Mouse (Mus musculus): ENCODE results near the gene Masp2. TPM values are rescaled to one million over a fixed set of nuclear protein-coding genes. Genes with fewer than 3 reads are reported as not detected.
A peak's percentile ranks its signal among the peaks of the same experiment; 100 is the strongest.

The Masp2 gene
- polyA plus RNA-seq (2012; rRNA removed) = 1.3 and 2.3 TPM in 2 replicates

DNA sequence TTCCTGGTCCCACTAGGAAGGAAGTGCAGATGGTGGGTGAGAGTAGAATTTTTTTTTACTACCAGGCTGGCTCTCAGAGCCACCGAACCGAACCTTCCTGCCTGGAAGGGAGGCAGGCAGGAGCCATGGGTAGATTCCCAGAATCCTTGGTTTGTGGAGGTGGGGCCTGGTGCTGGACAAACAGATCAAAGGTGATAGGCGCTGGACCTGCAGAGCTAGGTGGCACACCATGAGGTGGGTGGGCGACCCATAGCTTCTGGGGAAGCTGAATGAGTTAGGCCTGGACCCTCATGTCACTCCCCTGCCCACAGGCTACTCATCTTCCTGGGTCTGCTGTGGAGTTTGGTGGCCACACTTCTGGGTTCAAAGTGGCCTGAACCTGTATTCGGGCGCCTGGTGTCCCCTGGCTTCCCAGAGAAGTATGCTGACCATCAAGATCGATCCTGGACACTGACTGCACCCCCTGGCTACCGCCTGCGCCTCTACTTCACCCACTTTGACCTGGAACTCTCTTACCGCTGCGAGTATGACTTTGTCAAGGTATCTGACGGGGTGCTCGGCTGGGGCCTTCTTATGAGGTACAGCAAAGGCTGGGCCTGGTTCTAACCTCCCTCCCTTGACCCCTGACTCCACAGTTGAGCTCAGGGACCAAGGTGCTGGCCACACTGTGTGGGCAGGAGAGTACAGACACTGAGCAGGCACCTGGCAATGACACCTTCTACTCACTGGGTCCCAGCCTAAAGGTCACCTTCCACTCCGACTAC lies at the start of gene Masp2:
Gene Masp2, plus strand, starts transcription at position 198 of the 764 bp plus-strand sequence.
- no peak for DNase-seq (ENCODE audit: low read depth)

DNA sequence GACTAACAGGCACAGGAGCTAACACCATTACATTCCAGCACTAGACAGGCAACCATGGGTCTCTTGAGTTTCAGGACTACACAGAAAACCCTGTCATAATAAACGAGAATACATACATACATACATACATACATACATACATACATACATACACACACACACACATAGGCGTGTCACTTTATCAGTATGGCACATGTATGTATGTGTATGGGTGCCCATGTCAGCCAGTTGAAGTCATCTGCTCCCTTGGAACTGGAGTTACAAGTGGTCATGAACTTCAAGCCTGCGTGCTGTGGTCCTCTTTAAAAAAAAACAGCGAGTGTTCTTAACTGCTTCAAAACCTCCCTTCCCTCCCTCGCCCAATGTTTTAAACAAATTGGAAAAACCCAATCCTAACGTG lies 44.6 kb upstream of the Masp2 start:
- DNase-seq (ENCODE audit: low read depth) = no peak

DNA sequence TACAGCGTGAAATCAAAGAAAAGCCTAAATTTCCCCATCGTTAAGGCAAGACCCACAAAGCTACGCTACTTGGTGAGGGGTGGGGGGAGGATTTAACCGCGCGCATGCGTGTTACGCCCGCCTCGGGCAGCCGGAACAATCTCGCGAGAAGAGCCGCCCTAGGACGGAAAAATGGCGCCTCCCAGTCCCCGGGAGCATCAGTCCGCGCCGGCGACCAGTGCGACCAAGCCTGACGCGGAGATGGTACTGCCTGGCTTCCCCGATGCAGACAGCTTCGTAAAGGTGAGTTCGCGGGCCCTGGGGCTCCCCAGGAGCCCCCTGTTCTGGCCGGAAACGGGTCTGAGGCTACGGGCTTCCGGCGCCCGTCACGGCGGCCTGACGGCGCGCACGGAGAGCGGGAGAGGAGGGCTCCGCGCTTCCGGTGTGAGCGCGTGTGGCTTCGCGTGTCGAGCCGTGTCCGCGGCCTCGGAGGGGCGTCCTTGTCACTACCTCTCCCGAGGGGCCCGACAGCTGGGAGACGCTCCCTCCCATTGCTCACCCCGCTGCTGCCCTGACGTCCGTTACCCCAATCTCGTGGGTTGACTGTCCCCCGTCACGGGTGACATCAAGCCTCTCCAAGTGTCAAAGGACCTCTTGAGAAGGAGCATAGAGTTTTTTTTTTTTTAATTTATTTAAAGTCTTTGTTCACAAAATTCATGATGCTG lies 43.9 kb upstream of the Masp2 start, which contains the start of gene Exosc10:
Gene Exosc10, plus strand, starts transcription at position 133 of the 704 bp plus-strand sequence.
- DNase-seq (ENCODE audit: low read depth) = peak; percentile 22

DNA sequence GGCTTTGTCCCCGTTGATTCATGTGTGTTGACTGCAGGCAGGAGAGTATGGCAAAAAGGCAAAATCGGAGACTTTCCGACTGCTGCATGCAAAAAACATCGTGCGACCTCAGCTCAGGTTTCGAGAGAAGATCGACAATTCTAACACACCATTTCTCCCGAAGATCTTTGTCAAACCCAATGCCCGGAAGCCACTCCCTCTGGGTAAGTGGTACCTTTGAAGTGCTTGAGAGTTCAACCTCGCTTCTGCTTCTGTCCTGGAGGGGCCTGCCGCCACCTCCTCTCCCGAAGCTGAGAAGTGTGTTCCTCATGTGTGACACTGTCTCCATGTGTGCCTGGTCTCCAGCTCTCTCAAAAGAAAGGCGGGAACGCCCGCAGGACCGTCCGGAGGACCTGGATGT lies 39.7 kb upstream of the Masp2 start:
- DNase-seq (ENCODE audit: low read depth) = no peak

DNA sequence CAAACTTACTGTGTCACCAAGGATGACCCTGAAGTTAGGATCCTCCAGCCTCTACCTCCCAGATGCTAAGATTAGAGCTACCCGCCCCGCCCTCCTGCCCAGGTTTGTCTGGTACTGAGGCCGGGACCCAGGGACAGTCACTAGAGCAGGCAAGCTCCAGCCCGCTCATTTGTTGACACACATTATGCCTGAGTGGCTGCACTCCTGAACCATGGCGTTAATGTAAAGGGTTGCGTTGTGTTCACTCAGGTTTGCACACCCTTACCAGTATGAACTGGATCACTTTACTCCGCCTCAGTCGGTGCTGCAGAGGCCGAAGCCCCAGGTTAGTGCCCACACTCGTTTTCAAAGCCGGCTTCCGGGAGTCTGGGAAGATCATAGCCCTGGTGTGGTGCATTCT lies 38.8 kb upstream of the Masp2 start:
- DNase-seq (ENCODE audit: low read depth) = no peak

DNA sequence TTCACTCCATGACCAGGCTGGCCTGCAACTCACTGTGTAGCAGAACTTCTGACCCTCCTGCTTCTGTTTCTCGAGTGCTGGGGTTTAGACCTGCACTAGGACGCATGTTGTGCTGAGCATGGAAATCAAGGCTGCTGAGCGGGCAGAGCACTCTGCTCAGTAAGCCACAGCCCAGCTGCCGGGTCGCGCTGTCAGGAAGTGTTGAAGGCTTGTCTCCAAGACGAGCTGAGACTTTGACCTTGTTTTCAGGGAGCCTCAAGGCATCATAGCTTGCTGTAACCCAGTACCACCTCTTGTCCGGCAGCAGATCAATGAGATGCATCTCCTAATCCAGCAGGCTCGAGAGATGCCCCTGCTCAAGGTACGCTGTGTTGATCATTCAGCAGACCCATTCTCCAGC lies 32.2 kb upstream of the Masp2 start:
- DNase-seq (ENCODE audit: low read depth) = no peak

DNA sequence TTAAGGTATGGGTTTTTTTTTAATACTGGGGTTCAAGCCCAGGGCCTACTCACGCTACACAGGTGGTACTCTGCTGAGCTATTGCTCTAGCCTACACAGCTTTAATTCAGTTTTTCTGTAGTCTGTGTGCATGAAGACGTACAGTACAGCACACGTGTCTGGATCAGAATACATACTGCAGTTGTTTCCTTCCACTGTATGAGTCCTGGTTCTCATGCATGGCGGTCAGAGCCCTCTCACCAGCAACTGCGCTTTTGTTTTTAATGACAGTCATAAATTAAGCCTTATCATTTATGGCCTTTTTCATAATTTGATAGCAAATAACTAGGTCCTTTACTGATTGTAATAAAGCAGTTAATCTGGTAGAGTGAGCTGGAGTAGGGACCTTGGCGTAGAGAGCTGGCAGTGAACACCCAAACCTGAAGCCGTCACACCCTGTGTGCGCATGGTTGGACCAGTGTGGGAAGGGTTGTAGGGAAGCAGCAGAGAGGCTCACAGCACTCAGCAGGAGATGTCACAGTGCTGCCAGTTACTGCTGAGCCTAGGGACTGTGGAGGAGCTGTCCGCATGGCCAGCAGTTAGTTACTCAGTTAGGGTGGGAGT lies 31.6 kb upstream of the Masp2 start:
- no peak for DNase-seq (ENCODE audit: low read depth)

DNA sequence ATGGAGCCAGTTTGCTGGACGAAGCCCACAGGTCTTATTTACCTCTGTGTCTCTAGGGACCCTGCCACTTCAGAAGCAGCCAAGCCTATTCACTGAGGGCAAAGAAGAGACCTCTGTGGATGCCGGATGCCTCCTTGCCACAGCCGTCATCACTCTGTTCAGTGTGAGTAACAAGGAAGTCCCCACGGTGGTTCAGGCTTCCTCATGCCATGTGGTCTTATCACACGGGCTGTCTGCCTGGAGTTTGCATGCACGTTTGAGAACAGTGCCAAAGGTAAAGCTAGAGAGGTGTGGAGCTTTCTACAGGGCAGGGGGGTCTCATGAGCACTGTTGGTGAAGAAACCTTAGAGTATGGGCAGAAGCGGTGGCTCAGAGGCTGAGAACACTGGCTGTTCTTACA lies 29.1 kb upstream of the Masp2 start:
- no peak for DNase-seq (ENCODE audit: low read depth)

DNA sequence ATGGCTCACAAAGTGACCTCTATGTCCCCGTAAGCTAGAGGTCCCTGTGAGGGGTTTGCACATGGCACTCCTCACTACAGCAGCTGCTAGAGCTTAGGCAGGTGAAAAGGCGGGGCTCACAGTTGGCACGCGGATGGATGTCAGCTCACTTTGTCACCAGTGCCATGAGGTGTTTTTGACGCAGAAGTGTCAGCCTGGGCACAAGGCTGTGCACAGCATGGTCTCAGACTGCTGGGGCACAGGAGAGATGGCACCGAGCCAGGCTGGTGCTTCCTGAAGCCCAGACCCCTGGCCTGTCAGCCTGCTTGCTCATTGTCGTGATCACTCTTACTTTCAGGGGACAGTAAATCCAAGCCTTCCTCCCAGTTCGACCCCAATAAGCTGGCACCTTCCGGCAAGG lies 21.6 kb upstream of the Masp2 start:
- DNase-seq (ENCODE audit: low read depth) = no peak

DNA sequence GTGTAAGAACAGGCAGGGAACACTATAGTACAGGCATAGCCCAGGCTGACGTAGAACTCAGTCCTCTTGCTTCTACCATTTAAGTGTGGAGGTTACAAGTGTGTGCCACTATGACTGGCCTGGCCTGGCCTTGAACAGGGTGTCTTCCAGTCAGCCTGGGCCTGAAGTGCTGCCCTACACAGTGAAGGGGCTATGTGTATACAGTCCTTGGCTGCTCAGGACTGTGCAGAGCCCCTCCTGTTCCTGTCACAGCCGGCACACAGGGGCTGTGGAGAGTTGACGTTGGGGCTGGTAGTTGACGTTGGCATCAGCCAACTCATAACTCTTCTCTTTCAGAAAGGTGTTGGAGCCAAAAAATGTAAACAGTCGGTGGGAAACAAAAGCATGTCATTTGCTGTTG lies 20.9 kb upstream of the Masp2 start:
- no peak for DNase-seq (ENCODE audit: low read depth)

DNA sequence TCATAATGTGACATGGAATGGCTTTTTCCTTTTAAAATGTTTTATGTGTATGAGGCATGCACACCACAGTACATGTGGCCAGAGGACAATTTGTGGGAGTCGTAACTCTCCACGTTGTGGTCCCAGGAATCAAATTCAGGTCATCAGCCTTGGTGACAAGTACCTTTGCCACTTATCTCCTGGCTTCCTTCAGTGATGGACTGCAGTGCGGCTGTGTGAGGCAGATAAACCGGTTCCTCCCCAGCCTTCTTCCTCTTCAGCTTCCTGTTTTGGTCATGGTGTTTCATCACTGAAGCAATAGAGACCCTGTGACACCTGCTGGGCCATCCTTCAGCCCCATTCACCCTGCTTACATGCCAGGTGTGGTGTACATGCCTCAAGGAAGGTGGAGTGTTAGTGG lies 19.1 kb upstream of the Masp2 start:
- no peak for DNase-seq (ENCODE audit: low read depth)

DNA sequence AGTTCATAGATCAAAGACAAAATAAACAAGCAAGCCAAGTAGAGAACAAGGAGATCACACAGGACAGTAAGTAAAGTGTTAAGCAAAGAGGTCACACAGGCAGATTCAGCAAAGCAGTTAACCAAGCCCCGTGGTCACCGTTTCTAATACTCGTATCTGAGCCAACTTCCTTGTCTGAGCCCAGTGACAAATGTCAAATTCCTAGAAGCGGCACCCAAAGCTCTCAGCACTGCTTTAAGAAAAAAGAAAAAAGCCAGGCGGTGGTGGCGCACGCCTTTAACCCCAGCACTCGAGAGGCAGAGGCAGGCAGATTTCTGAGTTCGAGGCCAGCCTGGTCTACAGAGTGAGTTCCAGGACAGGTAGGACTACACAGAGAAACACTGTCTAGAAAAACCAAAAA lies 15.7 kb upstream of the Masp2 start:
- DNase-seq (ENCODE audit: low read depth) = no peak

DNA sequence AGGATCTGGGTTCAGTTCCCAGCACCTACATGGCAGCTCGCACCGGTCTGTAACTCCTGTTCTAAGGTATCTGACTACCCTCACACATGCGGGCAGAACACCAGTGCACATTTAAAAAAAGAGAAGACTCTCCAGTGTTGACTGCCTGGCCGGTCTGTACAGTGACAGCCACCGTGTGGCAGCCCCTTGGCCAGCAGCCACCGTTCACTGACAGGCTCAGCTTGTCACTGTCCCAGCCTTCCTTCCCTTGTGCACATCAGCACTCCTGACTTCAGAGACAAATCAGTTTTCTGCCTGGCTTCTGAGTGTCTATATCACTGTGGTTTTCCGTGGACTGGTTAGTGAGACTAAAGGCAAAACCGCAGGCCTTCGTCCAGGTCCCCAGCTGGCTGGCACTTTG lies 13.6 kb upstream of the Masp2 start:
- no peak for DNase-seq (ENCODE audit: low read depth)

DNA sequence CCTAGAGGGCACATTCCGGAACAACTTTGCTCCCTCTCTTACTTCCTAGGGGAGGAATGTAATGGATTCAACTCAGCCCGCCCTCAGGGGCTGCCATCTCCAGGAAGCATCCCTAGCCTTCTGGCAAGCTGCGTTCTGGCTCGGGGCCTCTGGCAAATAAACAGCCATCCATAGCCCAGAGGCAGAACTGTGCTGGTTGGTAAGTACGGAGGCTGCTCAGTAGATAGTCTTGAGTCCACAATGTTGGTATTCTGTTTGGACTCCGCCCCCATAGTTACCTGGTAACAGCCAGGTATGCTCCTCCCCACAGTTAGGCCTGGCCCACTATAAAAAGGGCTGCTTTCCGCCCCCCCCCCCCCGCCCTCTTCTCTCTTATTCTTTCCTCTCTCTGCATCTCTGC lies 12.8 kb upstream of the Masp2 start:
- DNase-seq (ENCODE audit: low read depth) = no peak

DNA sequence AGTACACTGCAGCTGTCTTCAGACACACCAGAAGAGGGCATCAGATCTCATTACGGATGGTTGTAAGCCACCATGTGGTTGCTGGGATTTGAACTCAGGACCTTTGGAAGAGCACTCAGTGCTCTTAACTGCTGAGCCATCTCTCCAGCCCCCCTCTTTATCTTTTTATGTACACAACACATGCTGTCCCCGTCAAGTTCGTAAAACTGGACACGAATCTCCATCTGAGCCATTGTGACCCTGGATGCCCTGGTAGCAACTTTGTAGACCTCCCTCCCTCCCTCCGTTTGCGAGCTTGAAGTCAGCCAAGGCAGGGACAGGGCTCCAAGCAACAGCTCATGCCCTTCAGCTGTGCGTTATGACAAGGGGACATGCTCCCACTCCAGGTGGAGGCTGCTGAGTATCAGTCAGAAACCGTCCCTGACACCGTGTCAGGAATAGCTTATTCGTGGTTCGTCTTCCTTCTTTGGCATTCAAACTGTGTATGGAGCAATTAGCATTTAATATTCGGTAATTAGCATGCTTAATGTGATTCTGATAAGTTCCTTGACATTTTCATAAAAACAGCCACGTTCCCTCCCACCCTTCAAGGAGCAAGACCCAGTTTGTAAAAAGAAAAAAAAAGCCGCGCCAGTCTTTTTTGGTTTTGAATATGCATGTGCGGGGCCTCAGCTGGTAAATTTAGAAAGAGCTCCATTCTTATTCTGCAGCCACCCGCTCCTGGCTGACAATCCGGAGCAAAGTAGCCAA lies 11.8 kb upstream of the Masp2 start:
- no peak for DNase-seq (ENCODE audit: low read depth)

DNA sequence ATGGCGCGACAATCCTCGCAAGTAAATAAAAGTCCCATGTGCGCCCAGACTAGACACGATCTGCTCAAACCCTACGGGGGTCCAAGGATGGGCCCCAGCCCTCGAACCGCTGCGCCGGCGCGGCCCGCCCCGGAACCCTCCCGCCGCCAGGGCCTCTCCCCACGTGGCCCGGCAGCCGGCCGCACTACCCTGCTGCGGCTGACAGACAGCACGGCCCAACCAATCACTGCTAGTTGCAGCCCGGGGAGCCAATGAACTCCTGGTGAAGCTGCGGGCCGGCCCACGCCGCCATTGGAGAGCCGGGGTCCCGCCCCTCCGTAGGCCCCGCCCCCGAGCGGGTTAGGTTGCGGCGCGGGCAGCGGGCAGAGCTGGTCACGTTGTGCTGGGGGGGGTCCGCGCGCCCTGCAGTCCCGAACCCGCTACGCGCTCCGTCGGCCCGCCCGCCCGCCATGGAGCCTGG lies 11.2 kb upstream of the Masp2 start, which contains the start of gene Srm:
Gene Srm, plus strand, starts transcription at position 333 of the 460 bp plus-strand sequence.
- no peak for DNase-seq (ENCODE audit: low read depth)

DNA sequence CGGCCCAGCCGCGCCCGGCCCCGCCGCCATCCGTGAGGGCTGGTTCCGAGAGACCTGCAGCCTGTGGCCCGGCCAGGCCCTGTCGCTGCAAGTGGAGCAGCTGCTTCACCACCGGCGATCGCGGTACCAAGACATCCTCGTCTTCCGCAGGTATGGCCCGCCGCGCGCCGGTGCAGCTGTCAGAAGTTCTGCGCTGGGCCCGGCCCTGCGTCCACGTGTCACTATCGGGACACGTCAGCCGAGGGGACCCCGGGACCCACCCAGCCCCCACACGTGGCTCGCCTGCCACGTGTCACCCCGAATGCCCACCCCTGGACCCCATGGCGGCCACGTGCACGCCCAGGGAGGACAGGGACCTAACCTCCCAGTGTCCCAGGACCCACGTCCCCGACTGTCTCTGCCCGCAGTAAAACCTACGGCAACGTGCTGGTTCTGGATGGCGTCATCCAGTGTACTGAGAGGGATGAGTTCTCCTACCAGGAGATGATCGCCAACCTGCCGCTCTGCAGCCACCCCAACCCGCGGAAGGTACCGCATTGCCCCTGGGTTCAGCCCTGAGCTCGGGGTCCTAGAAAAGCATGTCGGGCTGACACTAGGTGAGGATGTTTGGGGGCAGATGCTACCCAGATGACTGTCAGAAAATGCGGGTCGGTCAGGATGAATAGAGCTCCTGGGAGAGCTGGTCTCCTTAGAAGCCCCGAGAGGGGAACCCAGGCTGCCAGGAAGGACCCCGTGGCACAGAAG lies 10.5 kb upstream of the Masp2 start:
- DNase-seq (ENCODE audit: low read depth) = no peak

DNA sequence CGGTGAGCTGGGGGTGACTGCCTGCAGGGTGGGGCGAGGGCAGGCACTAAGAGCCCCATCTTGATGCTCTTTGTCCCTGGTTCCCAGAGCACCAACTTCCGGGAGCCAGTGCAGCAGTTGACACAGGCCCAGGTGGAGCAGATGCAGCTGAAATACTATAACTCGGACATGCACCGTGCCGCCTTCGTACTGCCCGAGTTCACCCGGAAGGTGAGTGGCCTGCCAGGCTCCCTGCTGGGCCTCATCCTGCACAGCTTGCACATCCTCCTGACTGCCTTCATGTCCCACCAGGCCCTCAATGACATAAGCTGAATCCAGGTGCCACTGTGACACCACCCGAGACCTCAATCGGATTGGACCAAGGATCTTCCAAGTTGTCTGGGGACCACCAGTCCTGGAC lies 8.4 kb upstream of the Masp2 start:
- no peak for DNase-seq (ENCODE audit: low read depth)

DNA sequence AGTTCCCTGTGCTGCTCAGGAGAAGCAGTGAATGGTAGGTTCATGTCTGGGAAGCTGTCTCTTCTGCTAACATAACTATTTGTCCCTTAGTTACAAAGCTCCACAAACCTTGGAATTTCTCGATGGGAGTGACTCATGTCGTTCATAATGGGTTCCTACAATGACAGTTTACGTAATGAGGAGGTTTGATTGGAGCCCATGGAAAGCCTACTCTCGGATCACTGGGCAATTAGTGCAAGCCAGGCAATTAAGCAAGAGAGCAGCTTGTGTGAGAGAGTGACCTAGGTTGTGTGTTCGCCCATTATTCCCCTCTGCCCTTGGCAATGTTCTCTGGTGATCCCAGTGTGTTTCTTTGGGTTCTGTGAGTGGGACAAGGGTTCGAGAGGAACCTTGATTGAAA lies 6.4 kb upstream of the Masp2 start:
- no peak for DNase-seq (ENCODE audit: low read depth)

DNA sequence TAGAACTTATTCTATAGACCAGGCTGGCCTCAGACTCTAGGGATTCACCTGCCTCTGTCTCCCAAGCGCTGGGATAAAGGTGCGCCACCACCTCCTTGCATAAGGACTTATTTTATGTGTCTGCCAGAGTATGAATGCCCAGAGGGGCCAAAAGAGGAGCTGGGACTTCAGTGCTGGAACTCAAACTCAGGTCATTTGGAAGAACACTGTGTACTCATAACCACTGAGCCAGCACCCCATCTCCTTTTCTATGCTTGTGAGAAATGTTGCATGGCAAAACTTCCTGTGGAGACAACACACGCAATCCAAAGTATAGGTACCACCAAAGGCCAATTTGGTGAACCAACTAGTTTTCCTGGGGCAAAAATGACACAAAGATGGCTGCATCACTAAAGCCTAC lies 5.6 kb upstream of the Masp2 start:
- DNase-seq (ENCODE audit: low read depth) = no peak

DNA sequence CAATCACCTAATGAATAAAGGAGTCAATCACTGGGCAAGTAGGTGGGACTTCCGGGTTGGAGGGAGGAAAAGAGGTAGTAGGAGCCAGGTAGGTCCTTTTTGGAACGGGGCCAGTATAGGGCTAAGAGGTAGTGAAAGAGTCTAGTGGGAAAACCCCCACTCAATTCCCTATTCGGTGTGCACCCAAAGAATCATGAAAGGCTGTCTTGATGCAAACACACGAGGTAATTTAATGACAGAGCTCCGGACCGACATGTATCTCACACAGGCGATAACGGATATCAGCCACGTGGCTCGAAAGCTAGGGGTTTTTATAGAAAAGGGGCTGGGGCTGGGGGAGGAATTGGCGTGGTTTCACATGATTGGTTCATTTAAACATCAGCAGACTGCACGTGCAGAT lies 3.5 kb upstream of the Masp2 start:
- no peak for DNase-seq (ENCODE audit: low read depth)
